In genomic region chr7:49091921-49092320, GRCm38 (mm10) we compare ENCODE assay signal across 16 mouse cellular contexts.
A peak's percentile ranks its signal among the peaks of the same experiment; 100 is the strongest.
DNase-seq lines count a peak whose midpoint lies in the region; ATAC-seq and TF ChIP-seq lines count a peak whose summit lies in the region.
"Had no signal": no experiment of that assay in that cellular context is flagged by ENCODE, and none has a peak within 500 bp of the region (broad histone marks: within the 10 kb centered on the region; RNA-seq: fewer than 3 reads in every experiment).

No protein-coding gene starts in this region.

- no peaks in the 10 kb centered on the region for H3K9me3 ChIP-seq in forebrain, embryonic 10.5 days
- no peaks in the 10 kb centered on the region for H3K9me3 ChIP-seq in forebrain, embryonic 13.5 days (replicated peaks)
- H3K9me3 ChIP-seq in hindbrain, embryonic 13.5 days, result no peaks in the 10 kb centered on the region
- H3K9me3 ChIP-seq in hindbrain, postnatal 0 days (ENCODE audit: low read length), result no peaks in the 10 kb centered on the region
- no peaks in the 10 kb centered on the region for H3K9me3 ChIP-seq in midbrain, embryonic 10.5 days (replicated peaks)
- no peaks in the 10 kb centered on the region for H3K9me3 ChIP-seq in midbrain, embryonic 14.5 days (ENCODE audit: control insufficient read depth, low read length)
- H3K9me3 ChIP-seq in stomach, postnatal 0 days (ENCODE audit: control insufficient read depth, low read length), result no peaks in the 10 kb centered on the region
- H3K9me3 ChIP-seq: limb, embryonic 10.5 days; lung, embryonic 15.5 days had no signal

- 67% methylated on average over 5 of the region's 5 CpGs for WGBS in forebrain, embryonic 10.5 days
- 49% methylated on average over 5 of the region's 5 CpGs for WGBS in forebrain, embryonic 13.5 days
- WGBS in hindbrain, embryonic 13.5 days, result 67% methylated on average over 5 of the region's 5 CpGs
- WGBS in hindbrain, postnatal 0 days, result 56% methylated on average over 5 of the region's 5 CpGs
- 61% methylated on average over 5 of the region's 5 CpGs for WGBS in midbrain, embryonic 10.5 days
- 60% methylated on average over 5 of the region's 5 CpGs for WGBS in midbrain, embryonic 14.5 days
- 53% methylated on average over 5 of the region's 5 CpGs for WGBS in stomach, postnatal 0 days

- peaks cover 14% of the 10 kb centered on the region; the same call in 1 of the 2 replicates for H3K4me1 ChIP-seq in forebrain, embryonic 10.5 days
- H3K4me1 ChIP-seq in forebrain, embryonic 13.5 days, result peaks cover 9% of the 10 kb centered on the region; the same call in 1 of the 2 replicates
- H3K4me1 ChIP-seq in hindbrain, embryonic 13.5 days (replicated peaks), result peaks cover 69% of the 10 kb centered on the region
- H3K4me1 ChIP-seq in hindbrain, postnatal 0 days (ENCODE audit: insufficient read depth, low read length), result peaks cover 37% of the 10 kb centered on the region
- H3K4me1 ChIP-seq in midbrain, embryonic 10.5 days, result peaks cover 71% of the 10 kb centered on the region
- peaks cover 30% of the 10 kb centered on the region for H3K4me1 ChIP-seq in midbrain, embryonic 14.5 days (ENCODE audit: control insufficient read depth, insufficient read depth, low read length)
- H3K4me1 ChIP-seq in stomach, postnatal 0 days (replicated peaks; ENCODE audit: control insufficient read depth, insufficient read depth), result no peaks in the 10 kb centered on the region
- H3K4me1 ChIP-seq: lung, embryonic 15.5 days had no signal

- ATAC-seq in forebrain, embryonic 13.5 days, result no peak
- ATAC-seq in hindbrain, embryonic 13.5 days (ENCODE audit: low FRiP score), result no peak
- no peak for ATAC-seq in hindbrain, postnatal 0 days
- no peak for ATAC-seq in midbrain, embryonic 14.5 days (ENCODE audit: low FRiP score, low TSS enrichment)
- no peak for ATAC-seq in stomach, postnatal 0 days (ENCODE audit: low FRiP score, low TSS enrichment)
- ATAC-seq: forebrain, embryonic 14.5 days had no signal

- no peak overlapping the region for H3K4me3 ChIP-seq in forebrain, embryonic 10.5 days
- no peak overlapping the region for H3K4me3 ChIP-seq in forebrain, embryonic 13.5 days
- H3K4me3 ChIP-seq in hindbrain, embryonic 13.5 days, result no peak overlapping the region
- H3K4me3 ChIP-seq in hindbrain, postnatal 0 days (ENCODE audit: low read length), result no peak overlapping the region
- no peak overlapping the region for H3K4me3 ChIP-seq in midbrain, embryonic 10.5 days
- H3K4me3 ChIP-seq in midbrain, embryonic 14.5 days (replicated peaks; ENCODE audit: low read depth, low read length), result no peak overlapping the region
- no peak overlapping the region for H3K4me3 ChIP-seq in stomach, postnatal 0 days (ENCODE audit: low read depth, low read length)
- H3K4me3 ChIP-seq: limb, embryonic 10.5 days; lung, embryonic 15.5 days had no signal

- peak overlapping the region; percentile 30; the same call in 1 of the 2 replicates for H3K27ac ChIP-seq in forebrain, embryonic 10.5 days
- no peak overlapping the region for H3K27ac ChIP-seq in forebrain, embryonic 13.5 days
- H3K27ac ChIP-seq in hindbrain, embryonic 13.5 days, result peak overlapping the region; percentile 40; the same call in 1 of the 2 replicates
- H3K27ac ChIP-seq in hindbrain, postnatal 0 days, result no peak overlapping the region
- peak overlapping the region; percentile 71 for H3K27ac ChIP-seq in midbrain, embryonic 10.5 days (replicated peaks)
- no peak overlapping the region for H3K27ac ChIP-seq in midbrain, embryonic 14.5 days (replicated peaks; ENCODE audit: low read depth, low read length)
- H3K27ac ChIP-seq in stomach, postnatal 0 days (replicated peaks), result no peak overlapping the region
- H3K27ac ChIP-seq: limb, embryonic 10.5 days; lung, embryonic 15.5 days had no signal

- H3K27me3 ChIP-seq in forebrain, embryonic 10.5 days (ENCODE audit: poor library complexity, severe bottlenecking), result peaks cover 91% of the 10 kb centered on the region
- peaks cover 20% of the 10 kb centered on the region; the same call in 1 of the 2 replicates for H3K27me3 ChIP-seq in forebrain, embryonic 13.5 days
- H3K27me3 ChIP-seq in hindbrain, embryonic 13.5 days, result no peaks in the 10 kb centered on the region
- no peaks in the 10 kb centered on the region for H3K27me3 ChIP-seq in hindbrain, postnatal 0 days (ENCODE audit: insufficient read depth, low read length)
- peaks cover 79% of the 10 kb centered on the region for H3K27me3 ChIP-seq in midbrain, embryonic 10.5 days (ENCODE audit: low read depth, poor library complexity, severe bottlenecking)
- H3K27me3 ChIP-seq in midbrain, embryonic 14.5 days (ENCODE audit: control insufficient read depth, insufficient read depth, low read length), result no peaks in the 10 kb centered on the region
- no peaks in the 10 kb centered on the region for H3K27me3 ChIP-seq in stomach, postnatal 0 days (ENCODE audit: control insufficient read depth, insufficient read depth, low read length)

- no peak for TF ChIP-seq EP300 in stomach, postnatal 0 days (optimal IDR thresholded peaks at IDR 0.05)

- no peaks in the 10 kb centered on the region for H3K36me3 ChIP-seq in forebrain, embryonic 10.5 days (replicated peaks)
- H3K36me3 ChIP-seq in forebrain, embryonic 13.5 days (ENCODE audit: poor library complexity, severe bottlenecking), result no peaks in the 10 kb centered on the region
- no peaks in the 10 kb centered on the region for H3K36me3 ChIP-seq in hindbrain, embryonic 13.5 days
- H3K36me3 ChIP-seq in hindbrain, postnatal 0 days (ENCODE audit: insufficient read depth, low read length), result no peaks in the 10 kb centered on the region
- no peaks in the 10 kb centered on the region for H3K36me3 ChIP-seq in midbrain, embryonic 10.5 days
- H3K36me3 ChIP-seq in midbrain, embryonic 14.5 days (ENCODE audit: control insufficient read depth, insufficient read depth, low read length), result no peaks in the 10 kb centered on the region
- H3K36me3 ChIP-seq in stomach, postnatal 0 days (ENCODE audit: control insufficient read depth, insufficient read depth, low read length), result no peaks in the 10 kb centered on the region
- H3K36me3 ChIP-seq: G1E; limb, embryonic 10.5 days; lung, embryonic 15.5 days had no signal

- no peak for DNase-seq in forebrain, embryonic 10.5 days (ENCODE audit: extremely low spot score, low spot score)
- DNase-seq in hindbrain, postnatal 0 days (ENCODE audit: low spot score), result no peak
- DNase-seq in midbrain, embryonic 10.5 days (ENCODE audit: low spot score), result no peak
- no peak for DNase-seq in midbrain, embryonic 14.5 days
- no peak for DNase-seq in stomach, postnatal 0 days (ENCODE audit: low spot score)
- DNase-seq: adrenal gland, postnatal 14 days; cerebellum, adult 18-20 months; gastrocnemius, postnatal 25 days; kidney, adult 8-10 months; kidney, postnatal 25 days had no signal

- no peak; the same call in 1 of the 2 replicates for TF ChIP-seq CTCF in hindbrain, postnatal 0 days (IDR thresholded peaks at IDR 0.05; ENCODE audit: low read depth)
- TF ChIP-seq CTCF in stomach, postnatal 0 days (IDR thresholded peaks at IDR 0.05; ENCODE audit: low read depth), result peak; percentile 28; the same call in 1 of the 2 replicates

- H3K4me2 ChIP-seq in forebrain, embryonic 13.5 days, result no peak overlapping the region
- H3K4me2 ChIP-seq in hindbrain, embryonic 13.5 days, result no peak overlapping the region
- H3K4me2 ChIP-seq in hindbrain, postnatal 0 days (ENCODE audit: low read depth, low read length), result no peak overlapping the region
- no peak overlapping the region for H3K4me2 ChIP-seq in midbrain, embryonic 14.5 days (ENCODE audit: low read length)
- H3K4me2 ChIP-seq in stomach, postnatal 0 days (replicated peaks; ENCODE audit: low read depth), result no peak overlapping the region
- H3K4me2 ChIP-seq: lung, embryonic 15.5 days had no signal

- no peak overlapping the region for H3K9ac ChIP-seq in forebrain, embryonic 13.5 days
- no peak overlapping the region for H3K9ac ChIP-seq in hindbrain, embryonic 13.5 days
- no peak overlapping the region for H3K9ac ChIP-seq in hindbrain, postnatal 0 days (replicated peaks; ENCODE audit: low read length)
- no peak overlapping the region for H3K9ac ChIP-seq in midbrain, embryonic 14.5 days (replicated peaks; ENCODE audit: low read length)
- no peak overlapping the region for H3K9ac ChIP-seq in stomach, postnatal 0 days (ENCODE audit: low read length)
- H3K9ac ChIP-seq: lung, embryonic 15.5 days had no signal

Comparison
In these comparisons a context has a peak if more than half of its experiments do, and no peak if none do; other contexts are left out.
1. H3K27ac ChIP-seq: peak in forebrain, embryonic 10.5 days (single experiment), hindbrain, embryonic 13.5 days (single experiment) and midbrain, embryonic 10.5 days (single experiment); none in forebrain, embryonic 13.5 days (single experiment), hindbrain, postnatal 0 days (single experiment), midbrain, embryonic 14.5 days (single experiment) and stomach, postnatal 0 days (single experiment).